Mouse (Mus musculus): Measurements from ENCODE around the gene Gsdma.

DNA sequence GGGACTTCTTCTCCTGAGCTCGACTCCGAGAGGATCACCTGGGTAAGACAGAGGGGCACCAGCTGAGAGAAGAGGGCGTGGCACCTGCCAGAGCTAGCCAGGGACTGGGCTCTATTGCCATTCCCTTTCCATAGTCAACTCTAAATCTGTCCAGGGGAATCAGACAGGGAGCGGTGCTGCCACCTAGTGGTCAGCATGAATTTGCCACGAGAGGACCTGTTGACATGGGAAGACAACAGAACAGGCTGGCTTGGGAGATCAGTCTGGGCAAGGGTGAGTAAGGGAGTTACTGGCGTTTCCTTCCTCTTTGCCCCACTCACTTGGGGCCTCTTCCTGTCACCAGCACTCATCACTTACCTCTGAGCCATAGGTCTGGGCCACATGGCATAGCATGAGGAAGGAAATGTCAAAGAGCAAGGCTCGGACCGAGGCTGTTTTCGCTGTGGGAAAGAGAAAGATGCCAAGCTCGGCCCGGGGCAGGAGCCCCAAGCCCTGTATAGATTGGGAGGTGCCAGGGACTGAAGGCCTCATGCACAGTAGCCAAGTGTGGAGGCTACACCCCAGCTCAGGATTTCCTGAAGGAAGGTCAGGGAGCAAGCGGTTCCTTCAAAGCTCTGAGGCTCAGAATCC lies 46.4 kb downstream of the Gsdma start:
- TF ChIP-seq TAL1 (IDR thresholded peaks at IDR 0.05; ENCODE audit: low read length) (no peak), GATA1 (IDR thresholded peaks at IDR 0.05; ENCODE audit: low read length) (no peak)

Measured in erythroblast, embryonic 14.5 days (primary cell).